Mouse (Mus musculus) duodenum, adult 2 months (tissue): ENCODE measurements around the gene Amd2. TPM values are rescaled to one million over a fixed set of nuclear protein-coding genes. Genes with fewer than 3 reads are reported as not detected.

ENCODE experiments used
- polyA plus RNA-seq: library from polyadenylated mRNA; depleted of rRNA; stranded (reverse); fragments of >200 nt; gene quantifications from 2 replicates; pipeline ENCODE4 v1.2.3, GENCODE M21; 2012; ENCODE audit warnings: low replicate concordance; rRNA removed

The Amd2 gene
- not detected in 2 replicates for polyA plus RNA-seq

GRCm38 (mm10) chr10:35711792-35712191, at the start of gene Amd2:
Amd2 (minus strand) TSS chr10:35711892.

